Mouse (Mus musculus): ENCODE data around the gene Arpc1a. TPM values are rescaled to one million over a fixed set of nuclear protein-coding genes. Genes with fewer than 3 reads are reported as not detected.

The Arpc1a gene
- polyA plus RNA-seq, 1 experiment from 2014 or later, result 147 TPM

DNA sequence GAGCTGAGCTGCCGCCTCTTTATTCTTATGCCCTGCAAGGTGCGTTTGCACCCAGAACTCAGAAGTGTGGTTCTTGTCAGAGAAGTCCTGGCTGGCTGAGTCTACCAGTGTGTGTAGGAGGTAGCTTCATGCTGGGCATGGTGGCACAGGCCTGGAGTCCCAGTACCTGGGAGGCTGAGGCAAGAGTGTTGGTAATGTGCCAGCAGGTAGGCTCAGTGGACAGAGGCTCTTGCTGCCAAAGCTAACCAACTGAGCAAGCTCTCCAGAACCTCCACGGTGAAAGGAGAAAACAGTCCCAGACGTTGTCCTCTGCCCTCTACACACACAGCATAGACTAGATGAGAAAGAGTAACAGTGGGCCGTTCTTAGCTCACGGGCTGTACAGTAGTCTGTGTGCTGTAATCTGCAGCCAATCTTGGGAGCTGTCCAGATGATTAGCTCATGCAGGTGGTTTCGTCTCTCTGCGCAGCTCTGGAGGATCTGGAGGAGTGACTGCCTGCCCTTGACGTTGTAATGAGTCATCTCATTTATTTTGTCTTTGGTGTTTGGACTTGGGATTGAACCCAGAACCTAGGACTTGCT, 22.2 kb downstream of the Arpc1a start:
- WGBS, result 84% methylated on average over 9 of the region's 9 CpGs
- H3K9ac ChIP-seq, result no peak overlapping the region
- peaks cover 90% of the 10 kb centered on the region for H3K36me3 ChIP-seq
- no peaks in the 10 kb centered on the region for H3K9me3 ChIP-seq (replicated peaks)
- H3K4me1 ChIP-seq, result no peaks in the 10 kb centered on the region
- no peak overlapping the region for H3K4me3 ChIP-seq (replicated peaks)
- ATAC-seq (ENCODE audit: insufficient number of reproducible peaks, low FRiP score, low TSS enrichment, low read depth), result no peak
- H3K27ac ChIP-seq (replicated peaks), result no peak overlapping the region
- no peaks in the 10 kb centered on the region for H3K27me3 ChIP-seq
- H3K4me2 ChIP-seq (replicated peaks), result no peak overlapping the region

DNA sequence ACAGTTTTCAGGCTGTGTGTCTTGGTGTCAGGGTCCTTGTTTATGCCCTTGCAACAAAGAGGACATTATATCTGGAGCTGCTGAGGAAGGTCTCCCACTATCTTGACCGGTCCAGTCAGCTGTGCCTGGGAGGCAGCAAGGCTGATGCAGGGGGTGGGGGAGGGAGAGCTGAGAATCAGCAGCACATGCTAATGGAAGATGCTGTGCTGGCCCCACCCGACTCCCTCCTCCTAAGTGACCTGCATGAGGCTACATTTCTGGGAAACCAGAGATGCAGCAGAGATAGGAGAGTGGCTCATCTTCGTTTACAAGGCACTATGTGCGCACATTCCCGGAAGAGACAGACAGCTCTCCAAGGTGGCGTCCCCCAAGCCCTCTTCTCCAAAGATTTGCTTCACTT, 26.8 kb downstream of the Arpc1a start:
- H3K27ac ChIP-seq (replicated peaks), result no peak overlapping the region
- 77% methylated on average over 6 of the region's 6 CpGs for WGBS
- ATAC-seq (ENCODE audit: insufficient number of reproducible peaks, low FRiP score, low TSS enrichment, low read depth), result no peak
- no peaks in the 10 kb centered on the region for H3K9me3 ChIP-seq (replicated peaks)
- no peak overlapping the region for H3K4me3 ChIP-seq (replicated peaks)
- no peak overlapping the region for H3K4me2 ChIP-seq (replicated peaks)
- H3K9ac ChIP-seq, result no peak overlapping the region
- H3K36me3 ChIP-seq, result peaks cover 56% of the 10 kb centered on the region
- H3K4me1 ChIP-seq, result peaks cover 14% of the 10 kb centered on the region
- no peaks in the 10 kb centered on the region for H3K27me3 ChIP-seq

DNA sequence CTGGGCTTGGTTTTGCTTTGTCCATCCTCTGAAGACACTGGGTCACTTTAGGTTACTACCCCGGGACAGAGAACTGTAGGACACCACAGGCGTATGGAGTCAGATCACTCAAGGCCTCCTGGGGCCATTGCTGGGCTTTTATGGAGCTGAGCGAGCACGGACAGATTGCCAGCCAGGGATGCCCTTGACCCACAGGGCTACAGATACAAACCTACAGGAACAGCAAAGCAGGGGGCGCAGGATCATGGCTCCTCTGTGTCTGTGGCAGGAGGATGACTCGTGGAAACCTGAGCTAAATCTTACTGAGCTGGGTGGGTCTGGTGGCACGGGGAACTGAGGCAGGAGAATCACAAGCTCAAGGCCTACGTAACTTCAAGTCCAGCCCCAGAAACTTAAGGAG, 28.9 kb downstream of the Arpc1a start:
- H3K4me3 ChIP-seq (replicated peaks), result no peak overlapping the region
- no peak overlapping the region for H3K9ac ChIP-seq
- no peak overlapping the region for H3K4me2 ChIP-seq (replicated peaks)
- WGBS, result 71% methylated on average over 8 of the region's 8 CpGs
- no peak for ATAC-seq (ENCODE audit: insufficient number of reproducible peaks, low FRiP score, low TSS enrichment, low read depth)
- H3K4me1 ChIP-seq, result peaks cover 24% of the 10 kb centered on the region
- H3K9me3 ChIP-seq (replicated peaks), result no peaks in the 10 kb centered on the region
- no peaks in the 10 kb centered on the region for H3K27me3 ChIP-seq
- no peak overlapping the region for H3K27ac ChIP-seq (replicated peaks)
- H3K36me3 ChIP-seq, result peaks cover 34% of the 10 kb centered on the region

DNA sequence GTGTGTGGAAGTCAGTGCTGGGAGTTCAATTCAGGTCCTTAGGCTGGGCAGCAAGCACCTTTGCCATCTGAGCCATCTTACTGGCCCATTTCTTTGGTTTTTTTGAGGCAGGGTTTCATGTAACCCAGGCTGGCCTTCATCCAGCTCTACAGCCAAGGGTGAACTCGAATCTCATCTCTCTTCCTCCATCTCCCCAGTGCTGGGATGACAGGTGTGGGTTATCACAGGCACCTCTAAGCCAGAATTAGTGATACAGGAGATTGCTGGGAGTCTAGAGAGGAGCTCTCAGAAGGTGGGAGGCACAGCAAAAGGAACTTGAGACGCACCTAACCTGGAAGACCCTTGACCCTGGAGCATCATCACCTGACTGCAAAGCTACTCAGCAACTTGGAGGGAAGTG, 29.8 kb downstream of the Arpc1a start:
- Histone ChIP-seq H3K27ac (replicated peaks) (0 out of 2 replicates have a peak overlapping the region, but pooled peaks have one; percentile 7), H3K9me3 (replicated peaks) (no peaks in the 10 kb centered on the region), H3K4me2 (replicated peaks) (peak overlapping the region; percentile 73), H3K9ac (no peak overlapping the region), H3K4me1 (peaks cover 27% of the 10 kb centered on the region), H3K4me3 (replicated peaks) (peak overlapping the region; percentile 58), H3K36me3 (peaks cover 26% of the 10 kb centered on the region), H3K27me3 (no peaks in the 10 kb centered on the region)
- ATAC-seq (ENCODE audit: insufficient number of reproducible peaks, low FRiP score, low TSS enrichment, low read depth), result no peak
- 38% methylated on average over 2 of the region's 2 CpGs for WGBS

DNA sequence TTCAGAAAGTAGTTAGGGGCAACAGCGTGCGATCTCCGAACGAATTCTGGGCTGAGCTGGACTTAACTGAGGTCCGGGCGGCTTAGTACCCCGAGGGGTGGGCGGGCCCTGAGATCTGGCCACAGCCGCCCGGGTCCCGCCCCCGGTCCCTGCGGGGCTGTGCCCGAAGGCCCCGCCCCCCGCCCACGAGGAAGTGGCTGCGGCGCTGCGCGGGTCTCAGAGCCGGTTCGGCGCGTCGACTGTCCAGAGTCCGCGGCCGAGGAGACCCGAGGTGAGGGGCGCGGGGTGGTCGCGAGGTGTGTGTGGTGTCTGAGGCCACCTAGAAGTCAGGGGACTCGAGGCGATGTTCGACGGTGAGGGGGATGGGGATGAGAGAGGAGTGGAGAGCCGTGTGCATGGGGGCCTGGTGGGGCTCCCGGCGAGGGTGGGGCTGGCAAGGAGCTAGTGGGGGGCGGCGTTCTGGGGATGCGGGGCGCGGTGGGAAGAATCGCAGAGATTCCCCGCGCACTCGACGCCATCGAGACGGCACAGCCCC, 30.5 kb downstream of the Arpc1a start, which contains the start of gene Arpc1b:
Gene Arpc1b (plus strand): TSS at position 145 of the 535 bp plus-strand sequence.
- Histone ChIP-seq H3K4me2 (replicated peaks) (peak within 1 kb of the TSS; percentile 73), H3K27me3 (no peaks in the 10 kb centered on the region), H3K4me1 (peaks cover 27% of the 10 kb centered on the region), H3K27ac (replicated peaks) (peak within 1 kb of the TSS; percentile 44; the same call in 1 of the 2 replicates), H3K9me3 (replicated peaks) (no peaks in the 10 kb centered on the region), H3K4me3 (replicated peaks) (peak within 1 kb of the TSS; percentile 58), H3K9ac (peak within 1 kb of the TSS; percentile 31), H3K36me3 (peaks cover 21% of the 10 kb centered on the region)
- under 1% methylated on average over 45 of the region's 53 CpGs for WGBS
- ATAC-seq (ENCODE audit: insufficient number of reproducible peaks, low FRiP score, low TSS enrichment, low read depth), result peak; percentile 59

DNA sequence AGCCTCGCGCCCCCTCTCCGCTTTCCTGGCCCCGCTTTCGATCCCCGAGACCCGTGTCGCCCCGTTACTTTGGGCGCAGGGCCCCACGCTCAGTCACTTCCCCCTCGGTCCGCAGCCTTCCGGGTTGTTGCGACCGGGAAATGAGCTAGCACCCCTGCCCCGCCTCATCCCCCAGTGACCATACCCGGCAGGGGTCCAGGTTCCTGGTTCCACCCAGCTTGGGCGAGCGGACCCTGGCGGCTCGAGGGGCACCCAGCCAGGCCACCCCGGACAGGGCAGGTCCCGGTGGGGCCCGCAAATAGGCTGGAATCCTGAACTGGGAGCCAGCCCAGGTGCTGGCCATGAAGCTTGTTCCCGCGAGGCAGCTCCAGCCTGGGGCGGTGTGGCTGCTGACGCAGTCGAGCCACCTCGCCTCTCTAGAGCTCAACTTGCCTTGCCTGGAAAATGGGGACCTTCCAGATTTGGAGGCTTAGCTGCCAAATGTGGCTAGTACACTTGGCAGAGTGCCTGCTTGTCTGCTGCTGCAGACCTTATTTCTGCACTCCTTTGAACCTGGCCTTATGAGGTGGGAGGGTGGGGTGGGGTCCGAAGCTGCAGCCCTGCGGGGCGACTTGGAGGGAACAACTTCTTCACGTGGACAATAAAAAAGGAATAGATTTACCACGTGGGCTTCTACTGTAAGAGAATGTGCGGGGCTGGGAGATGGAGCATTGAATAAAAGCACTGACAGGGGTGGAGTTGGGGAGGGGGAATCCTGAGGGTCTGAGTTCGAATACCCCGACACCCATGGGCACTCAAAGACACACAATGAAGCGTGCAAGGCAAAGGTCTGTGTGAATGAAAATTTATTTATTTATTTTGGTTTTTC, 31.2 kb downstream of the Arpc1a start:
- Histone ChIP-seq H3K27me3 (no peaks in the 10 kb centered on the region), H3K4me2 (replicated peaks) (peak overlapping the region; percentile 73), H3K9ac (peak overlapping the region; percentile 31), H3K36me3 (peaks cover 14% of the 10 kb centered on the region), H3K4me1 (peaks cover 27% of the 10 kb centered on the region), H3K9me3 (replicated peaks) (no peaks in the 10 kb centered on the region), H3K27ac (replicated peaks) (peak overlapping the region; percentile 44; the same call in 1 of the 2 replicates), H3K4me3 (replicated peaks) (peak overlapping the region; percentile 58)
- ATAC-seq (ENCODE audit: insufficient number of reproducible peaks, low FRiP score, low TSS enrichment, low read depth), result peak; percentile 21; the same call in 1 of the 2 replicates
- WGBS, result 16% methylated on average over 35 of the region's 40 CpGs

DNA sequence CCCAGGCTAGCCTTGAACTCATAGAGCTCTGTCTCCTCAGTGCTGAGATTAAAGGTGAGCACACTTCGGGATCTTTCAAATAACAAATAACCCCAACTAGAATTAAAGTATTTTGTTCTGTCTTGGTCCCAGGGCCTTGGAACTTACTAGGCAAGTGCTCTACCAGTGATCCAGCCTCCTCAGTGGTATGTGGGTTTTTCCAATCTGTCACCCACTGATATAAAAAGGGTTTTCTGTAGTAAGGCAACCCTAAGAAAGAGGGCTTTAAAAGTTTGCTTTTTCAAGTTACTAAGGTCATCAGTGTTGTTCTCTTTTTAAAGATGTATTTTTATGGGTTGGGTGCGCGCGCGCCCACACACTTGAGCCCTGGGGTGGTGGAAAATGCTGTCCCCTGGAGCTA, 32.1 kb downstream of the Arpc1a start:
- H3K4me2 ChIP-seq (replicated peaks), result 0 out of 2 replicates have a peak overlapping the region, but pooled peaks have one; percentile 1
- H3K9ac ChIP-seq, result no peak overlapping the region
- no peak for ATAC-seq (ENCODE audit: insufficient number of reproducible peaks, low FRiP score, low TSS enrichment, low read depth)
- H3K36me3 ChIP-seq, result 0 out of 2 replicates have a peak, but pooled peaks cover 5% of the 10 kb centered on the region
- no peak overlapping the region for H3K4me3 ChIP-seq (replicated peaks)
- 84% methylated on average over 5 of the region's 5 CpGs for WGBS
- no peaks in the 10 kb centered on the region for H3K27me3 ChIP-seq
- H3K27ac ChIP-seq (replicated peaks), result peak overlapping the region; percentile 78
- no peaks in the 10 kb centered on the region for H3K9me3 ChIP-seq (replicated peaks)
- peaks cover 33% of the 10 kb centered on the region for H3K4me1 ChIP-seq

DNA sequence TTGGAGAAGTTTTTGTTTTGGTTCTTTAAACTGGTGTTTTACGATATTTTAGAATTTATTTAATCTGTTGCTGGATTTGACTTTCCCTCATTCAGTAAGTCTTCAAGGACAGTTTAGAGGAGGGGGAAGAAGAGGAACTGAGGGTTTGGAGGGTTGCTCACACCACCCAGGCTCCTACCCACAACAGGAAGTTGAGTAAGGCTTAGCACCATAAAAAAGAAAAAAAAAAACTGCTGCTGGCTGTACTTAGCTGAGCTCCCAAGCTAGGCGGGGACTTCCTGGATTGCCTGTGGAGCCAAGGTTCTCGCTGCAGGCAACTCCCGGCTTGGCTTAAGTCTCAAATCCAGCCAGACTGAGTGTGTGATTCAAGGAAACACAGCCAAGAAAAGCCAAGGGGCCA, 32.7 kb downstream of the Arpc1a start:
- WGBS, result 25% methylated on average over 4 of the region's 4 CpGs
- Histone ChIP-seq H3K27me3 (no peaks in the 10 kb centered on the region), H3K9me3 (replicated peaks) (no peaks in the 10 kb centered on the region), H3K4me3 (replicated peaks) (0 out of 2 replicates have a peak overlapping the region, but pooled peaks have one; percentile 3), H3K9ac (no peak overlapping the region), H3K36me3 (no peaks in the 10 kb centered on the region), H3K4me1 (peaks cover 39% of the 10 kb centered on the region), H3K4me2 (replicated peaks) (peak overlapping the region; percentile 21; the same call in 1 of the 2 replicates), H3K27ac (replicated peaks) (peak overlapping the region; percentile 78)
- ATAC-seq (ENCODE audit: insufficient number of reproducible peaks, low FRiP score, low TSS enrichment, low read depth), result peak; percentile 31; the same call in 1 of the 2 replicates

DNA sequence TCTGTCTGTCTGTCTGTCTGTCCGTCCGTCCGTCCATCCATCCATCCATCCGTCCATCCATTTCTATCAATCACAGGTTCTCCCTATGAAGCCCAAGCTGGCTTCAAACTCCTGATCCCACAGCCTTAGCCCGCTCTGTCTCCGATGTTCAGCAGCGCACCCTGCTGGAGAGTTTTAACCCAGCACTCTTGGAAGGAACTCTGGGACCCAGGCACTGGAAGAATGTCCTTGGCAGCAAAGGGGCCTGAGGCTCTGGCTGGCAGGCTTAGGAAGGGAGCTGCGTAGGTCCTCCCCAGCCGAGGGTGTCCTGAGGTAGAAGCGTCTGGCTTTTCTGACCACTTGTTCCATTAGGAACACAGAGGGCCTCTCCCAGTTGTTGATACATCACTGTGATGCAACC, 33.3 kb downstream of the Arpc1a start:
- H3K27me3 ChIP-seq, result no peaks in the 10 kb centered on the region
- 48% methylated on average over 10 of the region's 10 CpGs for WGBS
- no peaks in the 10 kb centered on the region for H3K36me3 ChIP-seq
- peak overlapping the region; percentile 21; the same call in 1 of the 2 replicates for H3K4me2 ChIP-seq (replicated peaks)
- no peaks in the 10 kb centered on the region for H3K9me3 ChIP-seq (replicated peaks)
- peaks cover 40% of the 10 kb centered on the region for H3K4me1 ChIP-seq
- ATAC-seq (ENCODE audit: insufficient number of reproducible peaks, low FRiP score, low TSS enrichment, low read depth), result no peak
- H3K27ac ChIP-seq (replicated peaks), result peak overlapping the region; percentile 78
- no peak overlapping the region for H3K9ac ChIP-seq
- H3K4me3 ChIP-seq (replicated peaks), result 0 out of 2 replicates have a peak overlapping the region, but pooled peaks have one; percentile 3

DNA sequence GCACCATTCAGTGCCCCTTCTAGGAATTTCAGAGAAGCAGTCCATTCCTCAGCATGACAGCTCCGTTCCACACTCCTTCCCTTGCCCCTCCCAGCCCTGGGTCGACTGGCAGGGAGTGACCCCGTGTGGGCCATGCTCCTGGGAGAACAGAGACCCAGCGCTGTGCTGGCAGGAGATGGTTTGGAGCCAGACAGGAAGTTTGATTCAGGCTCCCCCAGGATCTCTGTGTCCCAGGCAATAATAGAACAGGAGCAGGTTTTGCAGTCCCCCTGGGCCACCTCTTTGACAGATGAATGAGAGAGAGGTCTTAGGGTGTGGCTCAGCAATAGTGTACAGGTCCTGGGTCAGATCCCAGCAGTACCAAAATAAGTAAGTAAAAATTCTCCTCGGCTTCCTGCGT, 34.4 kb downstream of the Arpc1a start:
- peaks cover 4% of the 10 kb centered on the region; the same call in 1 of the 2 replicates for H3K36me3 ChIP-seq
- peaks cover 40% of the 10 kb centered on the region for H3K4me1 ChIP-seq
- no peak overlapping the region for H3K9ac ChIP-seq
- no peak overlapping the region for H3K27ac ChIP-seq (replicated peaks)
- no peak overlapping the region for H3K4me3 ChIP-seq (replicated peaks)
- no peaks in the 10 kb centered on the region for H3K9me3 ChIP-seq (replicated peaks)
- H3K4me2 ChIP-seq (replicated peaks), result no peak overlapping the region
- 51% methylated on average over 6 of the region's 6 CpGs for WGBS
- ATAC-seq (ENCODE audit: insufficient number of reproducible peaks, low FRiP score, low TSS enrichment, low read depth), result no peak
- no peaks in the 10 kb centered on the region for H3K27me3 ChIP-seq

DNA sequence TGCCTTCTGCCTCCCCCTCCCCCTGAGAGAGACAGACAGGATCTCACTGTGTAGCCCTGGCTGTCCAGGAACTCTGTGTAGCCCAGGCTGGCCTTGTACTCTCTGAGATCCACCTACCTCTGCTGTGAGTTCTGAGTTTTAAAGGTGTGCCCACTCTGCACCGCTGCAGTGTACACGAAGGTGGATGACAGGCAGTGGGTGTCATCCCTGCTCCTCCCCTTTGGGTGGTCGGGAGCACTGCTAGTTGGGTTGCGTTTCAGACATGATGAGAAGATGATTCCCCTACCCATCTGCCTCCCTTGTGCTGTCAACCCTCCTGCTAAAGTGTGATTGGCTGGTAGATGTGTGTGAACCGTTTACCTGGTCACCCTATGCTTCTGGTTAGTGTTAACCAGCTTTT, 34.8 kb downstream of the Arpc1a start:
- no peak for ATAC-seq (ENCODE audit: insufficient number of reproducible peaks, low FRiP score, low TSS enrichment, low read depth)
- Histone ChIP-seq H3K4me1 (peaks cover 40% of the 10 kb centered on the region), H3K9me3 (replicated peaks) (no peaks in the 10 kb centered on the region), H3K4me2 (replicated peaks) (no peak overlapping the region), H3K27me3 (no peaks in the 10 kb centered on the region), H3K9ac (no peak overlapping the region), H3K4me3 (replicated peaks) (no peak overlapping the region), H3K27ac (replicated peaks) (no peak overlapping the region), H3K36me3 (peaks cover 9% of the 10 kb centered on the region; the same call in 1 of the 2 replicates)
- 86% methylated on average over 5 of the region's 5 CpGs for WGBS
